Mouse (Mus musculus) left cerebral cortex, adult 2 months (tissue): ENCODE results near the gene Gm4869. TPM values are rescaled to one million over a fixed set of nuclear protein-coding genes. Genes with fewer than 3 reads are reported as not detected.

ENCODE experiments used
- DNase-seq, 2 experiments: peaks; one replicate each; pipeline ENCODE4 v3.0.0; 2021 to 2022; ENCODE audit warnings: low spot score in 2 of 2, mixed read lengths in 1 of 2; ENCODE audit errors: extremely low spot score in 1 of 2
- H3K27ac ChIP-seq: fragments of 200-600 bp; 2 replicates; pipeline ENCODE4 v1.8.1; 2022
- H3K4me3 ChIP-seq: fragments of 200-600 bp; 2 replicates; pipeline ENCODE4 v1.8.1; 2022
- CTCF ChIP-seq: fragments of 200-600 bp; IDR thresholded peaks from 2 replicates; pipeline ENCODE4 v1.8.1; 2022; ENCODE audit warnings: antibody characterized with exemption, mild to moderate bottlenecking, moderate library complexity
- intact Hi-C: fragments of 180-260 bp; cut with DNase I; formaldehyde crosslinking; loops from one replicate; pipeline ENCODE4 v1.15.1; 2025
- microRNA-seq, 2 experiments: library from miRNA; unstranded; fragments of <30 nt; microRNA quantifications; one replicate each; pipeline ENCODE4 v1.2.0; 2021
- total RNA-seq, 2 experiments: library from RNA; stranded (reverse); gene quantifications; 2 replicates each; pipeline ENCODE4 v1.2.3; 2021

The Gm4869 gene
- total RNA-seq, 2 experiments from 2014 or later, result not detected

DNA sequence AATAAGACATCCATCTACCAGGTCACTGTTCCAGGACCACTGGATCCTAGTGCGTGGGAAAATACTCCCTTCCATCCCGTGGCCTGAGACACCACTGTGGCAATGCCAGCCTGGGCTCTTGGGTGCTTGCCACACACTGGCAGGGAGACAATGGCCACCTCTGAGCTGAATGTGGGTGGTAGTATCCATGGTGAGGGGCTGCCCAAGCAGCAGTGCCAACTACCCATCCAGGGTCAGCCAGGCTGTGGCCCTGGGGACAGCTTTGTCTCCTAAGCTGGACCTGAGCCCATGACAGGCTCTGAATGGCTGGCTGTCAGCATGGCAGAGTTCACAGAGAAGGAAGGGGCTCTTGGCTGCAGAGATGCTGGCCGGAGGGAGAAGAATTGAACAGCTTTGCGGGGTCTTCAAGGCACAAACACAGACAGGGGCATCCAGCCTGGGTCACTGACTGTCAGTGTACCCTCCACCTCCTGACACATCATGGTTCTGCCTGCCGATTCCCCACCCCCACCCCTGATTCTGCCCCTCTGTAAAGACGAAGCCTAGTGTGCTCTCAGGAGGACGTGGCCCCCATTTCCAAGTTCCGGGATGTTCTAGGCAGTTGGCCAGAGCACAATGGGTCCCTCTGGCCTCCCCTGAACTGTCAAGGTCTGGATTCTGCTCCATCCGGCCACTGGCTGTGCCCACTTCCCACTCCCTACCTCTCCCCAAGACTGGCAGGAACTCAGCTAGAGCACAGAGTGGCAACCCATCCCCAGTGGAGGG is 97.5 kb downstream of the Gm4869 start:
- TF ChIP-seq CTCF, result no peak
- no peak overlapping the region for H3K4me3 ChIP-seq
- peak overlapping the region; percentile 30; the same call in 1 of the 2 replicates for H3K27ac ChIP-seq
- intact Hi-C loops, result no loop called here
- DNase-seq, result peak; percentile 60 to 70

Small RNA genes lying within 50 kb of the gene (microRNA-seq; reads per million reads assigned to microRNA genes)
- gene Mir7038, result 0 to 1.2 reads per million in 2 experiments

Other genes starting within 250 kb of the Gm4869 start
- gene Mad1l1, start 124.1 kb upstream of the Gm4869 start, total RNA-seq, result 10 to 100 TPM; 14.1 to 17.6 TPM
- 1 to 10 TPM; 4.6 to 6.8 TPM for gene Nudt1, start 124.0 kb upstream of the Gm4869 start, total RNA-seq
- gene Mrm2, start 113.7 kb upstream of the Gm4869 start, total RNA-seq, result 10 to 100 TPM in 1 of 2 experiments, 1 to 10 TPM in 1; 9.1 to 11.1 TPM
- 10 to 100 TPM; 10.9 to 12.7 TPM for gene Snx8, start 56.4 kb upstream of the Gm4869 start, total RNA-seq
- 10 to 100 TPM; 91.5 to 92.9 TPM for gene Eif3b, start 26.3 kb upstream of the Gm4869 start, total RNA-seq
- gene Chst12, start 59.9 kb downstream of the Gm4869 start, total RNA-seq, result 10 to 100 TPM; 16.2 to 17.5 TPM
- not detected for gene Grifin, start 119.4 kb downstream of the Gm4869 start, total RNA-seq
- gene Lfng, start 161.7 kb downstream of the Gm4869 start, total RNA-seq, result 10 to 100 TPM; 25.9 to 26.2 TPM
- gene Ttyh3, start 203.4 kb downstream of the Gm4869 start, total RNA-seq, result 100 to 1,000 TPM; 244 to 247 TPM